Mouse (Mus musculus) urinary bladder, postnatal 14 days (tissue): Measurements from ENCODE around the gene Rab6a.
"Not testable (repeated sequence)": the region's sequence is repeated elsewhere in the genome, so short reads cannot be mapped to it uniquely, and the experiment has no call there.

ENCODE experiments used
- DNase-seq: peaks from one replicate; pipeline ENCODE4 v3.0.0; 2021; ENCODE audit warnings: low spot score

The Rab6a gene

DNA sequence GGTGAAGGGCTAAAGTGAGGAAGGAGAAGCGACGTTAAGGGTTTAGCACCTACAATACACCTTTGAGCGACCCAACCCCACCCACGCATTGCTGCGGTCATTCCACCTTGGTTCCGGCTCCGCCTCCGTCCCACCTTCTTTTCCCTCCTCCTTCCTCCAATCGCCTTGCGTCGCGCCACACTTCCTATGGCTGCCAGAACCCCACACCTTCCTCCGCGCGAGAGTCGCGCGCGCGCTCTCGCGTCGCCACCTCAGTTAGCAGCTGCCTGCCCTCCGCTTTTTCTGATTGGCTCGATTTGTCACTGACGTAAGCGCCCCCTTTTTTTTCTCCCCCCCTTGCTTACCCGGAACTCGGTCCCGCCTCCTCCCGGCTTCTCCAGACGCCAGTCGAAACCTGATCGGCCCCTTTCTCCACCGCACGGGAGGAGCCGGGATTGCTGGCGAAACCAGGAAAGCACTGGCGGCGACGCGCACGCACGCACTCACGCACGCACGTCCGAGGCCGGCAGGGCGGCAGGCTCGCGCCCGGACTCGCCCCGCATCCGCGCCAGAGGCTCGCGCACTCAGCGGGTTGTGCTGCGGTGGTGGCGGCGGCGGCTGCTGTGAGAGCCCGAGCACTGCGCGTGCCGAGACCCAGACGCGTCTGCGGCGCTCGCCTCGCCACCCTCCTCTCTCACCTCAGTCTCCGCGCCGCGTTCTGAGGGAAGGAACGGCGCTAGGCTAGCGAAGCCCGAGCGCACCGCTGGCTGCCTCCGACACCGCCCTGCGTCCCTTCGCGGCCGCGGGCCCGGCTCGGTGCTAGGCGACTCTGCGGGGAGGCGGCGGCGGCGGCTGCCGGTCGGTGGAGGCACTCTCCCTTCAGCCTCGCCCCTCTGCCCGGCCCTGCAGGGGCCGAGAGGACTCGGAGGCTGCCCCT, at the start of gene Rab6a:
Gene Rab6a (plus strand): TSS at position 197 of the 916 bp plus-strand sequence.
- peak; percentile 98 for DNase-seq

DNA sequence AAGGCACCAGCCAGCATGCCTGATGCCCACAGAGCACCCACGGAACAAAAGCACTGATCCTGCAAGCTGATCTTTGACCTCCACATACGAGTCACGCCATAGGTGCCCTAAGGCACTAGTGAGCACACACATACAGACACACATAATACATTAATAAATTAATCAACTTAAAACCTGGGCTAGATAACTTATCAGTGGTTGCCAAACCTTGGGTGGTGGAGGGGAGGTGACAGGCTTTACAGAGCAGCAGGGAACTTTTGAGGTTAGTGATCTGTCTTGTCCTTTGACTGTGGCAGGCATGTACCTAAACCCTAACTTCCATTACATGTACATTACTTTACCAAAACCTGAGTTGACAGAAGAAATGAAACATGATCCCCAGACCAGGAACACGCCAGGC, 47.9 kb upstream of the Rab6a start:
- DNase-seq: no peak

DNA sequence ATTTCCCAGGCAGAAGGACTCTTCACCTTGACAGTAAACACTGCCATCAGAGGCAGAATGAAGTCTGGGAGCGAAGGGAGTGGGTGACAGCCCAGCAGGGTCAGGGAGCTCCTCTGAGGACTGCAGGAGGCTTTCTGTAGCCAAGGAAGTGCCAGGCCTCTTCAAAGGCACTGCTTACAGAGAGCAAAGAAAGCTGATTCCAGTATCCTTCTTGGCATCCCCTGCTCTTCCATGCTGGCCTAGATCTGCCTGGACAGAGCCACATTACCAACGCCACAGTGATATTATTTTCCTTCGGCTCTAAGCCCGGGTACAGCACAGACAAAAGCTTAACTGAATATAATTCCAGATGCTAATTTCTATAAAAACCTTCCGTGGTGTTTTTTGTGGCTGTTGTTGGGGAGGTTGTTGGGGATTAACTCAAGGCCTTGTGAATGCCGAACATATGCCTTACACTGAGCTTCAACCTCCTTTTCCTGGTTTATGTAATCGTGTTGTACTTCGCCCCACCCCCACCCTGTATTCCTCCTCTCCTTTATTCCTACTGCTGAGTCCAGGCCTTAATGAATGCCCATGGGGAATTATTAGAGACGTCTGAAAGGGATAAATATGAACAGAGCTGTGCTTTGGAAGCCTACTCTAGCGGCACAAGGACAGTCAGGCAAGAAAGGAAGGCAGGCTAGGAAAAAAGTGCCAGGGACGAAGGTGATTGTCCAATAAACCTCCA, 45.2 kb upstream of the Rab6a start:
- DNase-seq: no peak

DNA sequence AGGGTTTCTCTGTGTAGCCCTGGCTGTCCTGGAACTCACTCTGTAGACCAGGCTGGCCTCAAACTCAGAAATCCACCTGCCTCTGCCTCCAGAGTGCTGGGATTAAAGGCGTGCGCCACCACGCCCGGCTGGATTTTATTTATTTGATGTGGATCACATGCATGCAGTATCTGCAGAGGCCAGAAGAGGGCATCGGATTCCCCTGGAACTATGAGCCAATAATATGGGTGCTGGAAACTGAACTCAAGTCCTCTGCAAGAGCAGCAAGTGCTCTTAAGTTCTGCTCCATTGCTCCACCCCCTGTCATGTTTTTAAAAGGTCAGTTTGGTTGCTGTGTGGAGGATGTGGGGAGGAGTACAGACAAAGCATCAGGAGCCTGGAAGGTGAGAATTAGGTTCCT, 40.0 kb upstream of the Rab6a start:
- not testable (repeated sequence) for DNase-seq

DNA sequence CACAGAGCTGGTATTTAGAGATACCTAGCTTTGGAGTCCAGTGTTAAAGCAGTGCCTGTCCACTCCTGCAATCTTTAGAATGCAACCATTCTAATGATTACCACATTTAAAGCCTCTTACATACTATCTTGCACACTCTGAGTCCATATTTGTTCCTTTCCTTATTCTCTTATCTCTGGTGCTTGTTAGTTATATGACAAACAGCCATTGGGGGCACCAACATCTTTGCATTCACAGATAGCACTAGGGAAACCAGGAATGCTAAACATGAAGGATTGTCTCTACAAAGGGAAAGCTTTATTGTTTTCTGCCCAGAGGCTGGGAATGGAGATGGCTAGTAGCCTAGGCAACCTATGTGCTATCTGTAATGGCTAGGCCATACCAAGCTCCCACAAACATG, 37.3 kb upstream of the Rab6a start:
- no peak for DNase-seq

DNA sequence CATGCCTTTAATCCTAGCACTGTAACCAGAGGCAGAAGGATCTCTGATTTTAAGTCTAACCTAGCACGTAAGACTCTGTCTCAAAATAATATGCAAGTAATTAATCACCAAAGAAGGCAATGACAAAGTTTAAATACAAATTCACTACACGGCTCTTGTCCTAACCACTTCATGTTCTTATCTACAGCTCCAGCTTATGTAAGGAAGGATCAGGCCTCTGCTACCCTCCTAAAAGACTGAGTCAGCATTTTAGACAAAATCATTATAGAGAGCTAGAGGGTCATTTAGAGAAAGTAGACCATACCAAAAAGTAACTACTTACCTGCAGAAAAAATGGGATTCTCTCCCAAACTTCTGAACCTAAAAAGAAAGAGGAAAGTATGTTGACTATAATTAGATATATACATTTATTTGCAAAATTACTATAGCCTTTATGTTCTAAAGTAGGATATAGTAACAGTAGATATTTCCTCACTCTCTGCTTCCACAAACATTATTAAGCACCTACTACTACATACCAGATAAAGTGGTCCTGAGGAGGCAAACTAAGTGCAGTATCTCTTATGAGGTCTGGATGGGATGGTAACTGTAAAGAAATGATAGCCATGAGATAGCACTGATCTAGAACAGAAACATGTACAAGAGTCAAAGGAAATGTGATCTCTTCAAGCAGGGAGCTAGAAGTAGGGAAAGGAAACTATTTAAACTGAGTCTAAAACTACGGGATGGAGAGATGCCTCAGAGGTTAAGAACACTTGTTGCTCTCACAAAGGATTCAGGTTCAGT, 36.1 kb upstream of the Rab6a start:
- DNase-seq: no peak

DNA sequence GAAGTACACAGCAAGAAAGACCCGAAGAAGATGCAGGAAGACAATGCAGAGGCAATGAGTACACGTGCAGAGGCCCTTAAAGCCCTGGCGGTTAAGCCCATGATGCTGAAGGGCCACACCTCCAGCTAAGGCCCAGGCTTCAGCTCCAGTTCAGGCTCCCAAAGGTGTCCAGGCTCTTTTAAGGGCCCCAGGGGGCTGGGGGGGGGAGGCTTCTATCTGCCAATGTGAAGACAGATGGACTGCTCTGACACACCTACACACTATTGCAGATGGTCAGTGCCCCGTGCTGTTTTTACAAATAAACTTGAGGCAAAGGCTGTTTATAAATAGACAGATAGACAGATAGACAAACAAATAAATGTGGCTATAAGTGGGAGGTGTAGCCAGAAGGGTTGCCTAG, 35.1 kb upstream of the Rab6a start:
- DNase-seq: no peak

DNA sequence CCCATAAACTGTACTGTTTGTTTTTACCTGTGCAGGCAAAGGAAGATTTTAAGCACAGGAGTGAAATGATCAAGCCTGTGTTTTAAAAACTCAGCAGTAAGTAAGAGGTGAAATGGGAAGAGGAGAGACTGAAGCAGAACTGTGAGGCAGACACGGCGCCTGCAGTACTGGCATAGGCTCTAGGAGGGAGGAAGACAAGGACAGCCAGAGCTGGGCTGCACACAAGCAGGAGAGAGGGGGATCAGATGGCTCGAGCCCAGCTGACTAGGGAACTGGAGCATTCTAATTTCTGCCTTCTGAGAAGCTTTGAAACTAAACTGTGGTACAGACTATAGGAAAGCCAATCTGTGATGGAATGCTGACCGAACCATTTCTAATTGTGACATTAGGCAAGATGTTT, 34.5 kb upstream of the Rab6a start:
- DNase-seq: no peak

DNA sequence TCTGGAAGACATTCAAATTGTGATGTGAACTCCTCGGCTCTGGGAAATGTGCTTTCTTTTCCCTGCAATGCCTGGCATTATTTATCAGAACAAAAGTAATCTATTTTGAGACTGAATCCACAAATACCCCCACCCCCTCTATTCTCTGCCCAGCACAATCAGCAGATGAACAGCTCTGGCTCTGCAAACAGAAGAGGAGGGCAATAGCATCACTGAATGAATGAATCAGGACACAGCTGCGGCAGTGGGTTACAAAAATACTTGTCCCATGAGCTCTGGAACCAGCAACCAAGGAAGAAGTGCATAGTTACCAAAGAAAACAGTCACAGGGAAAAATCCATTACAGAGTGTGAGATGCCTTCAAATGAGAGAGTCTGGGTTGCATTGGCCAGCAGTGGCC, 28.4 kb upstream of the Rab6a start:
- no peak for DNase-seq

DNA sequence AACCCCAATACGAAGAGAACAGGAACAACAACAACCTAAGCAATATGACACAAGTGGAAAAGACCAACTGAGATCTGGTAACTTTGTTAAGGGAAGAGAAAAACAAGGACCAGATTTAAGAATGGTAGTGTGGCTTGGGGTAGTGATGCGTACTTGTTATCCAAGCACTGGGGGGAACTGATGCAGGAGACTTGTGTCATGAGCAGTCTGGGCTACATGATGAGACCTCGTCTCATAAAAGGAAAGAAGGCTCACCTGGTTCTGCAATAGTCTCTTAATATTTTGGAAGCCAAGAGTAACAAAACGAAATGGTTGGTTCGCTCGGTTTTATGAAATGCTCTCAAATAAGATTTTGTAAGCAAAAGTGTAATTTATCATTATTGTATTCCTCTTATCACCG, 25.0 kb upstream of the Rab6a start:
- DNase-seq: no peak

DNA sequence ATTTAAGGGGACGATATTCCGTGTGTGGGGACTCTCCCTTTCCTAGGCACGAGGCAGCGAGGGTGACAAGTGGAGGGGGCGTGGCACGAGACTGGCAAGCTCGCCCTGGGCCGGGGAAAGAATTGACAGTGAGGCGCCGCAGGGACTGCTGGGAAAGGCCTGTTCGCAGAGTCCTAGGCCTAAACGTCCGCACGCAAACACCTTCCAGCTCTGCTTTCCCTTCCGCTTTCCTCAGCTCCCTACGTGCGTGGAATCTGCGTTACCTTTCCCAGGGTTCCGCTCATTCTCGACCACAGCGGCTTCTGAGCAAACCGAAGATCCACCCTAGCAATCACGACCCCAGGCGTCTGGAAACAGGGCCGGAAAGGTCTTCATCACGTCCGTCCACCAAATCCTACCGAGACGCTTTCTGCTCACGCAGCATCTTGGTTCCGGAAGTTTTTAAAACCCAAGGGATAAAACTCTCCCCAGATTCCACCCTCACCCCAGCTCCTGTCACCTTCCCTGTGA, 24.4 kb upstream of the Rab6a start:
- peak; percentile 89 for DNase-seq

DNA sequence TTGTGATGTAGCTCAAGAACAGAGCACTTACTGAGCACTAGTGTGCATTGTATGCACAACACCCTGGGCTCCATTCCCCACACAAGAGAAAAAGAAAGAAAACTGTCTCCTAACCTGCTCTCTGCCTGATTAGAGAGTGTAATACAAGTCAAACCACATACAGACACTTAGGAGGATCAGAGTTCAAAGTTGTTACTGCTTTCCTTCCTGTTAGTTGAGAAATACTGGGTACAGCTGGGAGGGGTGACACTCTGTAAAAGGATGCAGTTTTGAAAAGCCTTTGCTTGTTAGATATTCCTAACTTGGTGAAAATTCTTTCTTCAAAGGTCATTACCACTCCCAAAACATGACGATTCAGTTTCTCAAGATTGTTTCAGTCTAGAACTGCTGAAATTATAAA, 17.4 kb upstream of the Rab6a start:
- DNase-seq: no peak

DNA sequence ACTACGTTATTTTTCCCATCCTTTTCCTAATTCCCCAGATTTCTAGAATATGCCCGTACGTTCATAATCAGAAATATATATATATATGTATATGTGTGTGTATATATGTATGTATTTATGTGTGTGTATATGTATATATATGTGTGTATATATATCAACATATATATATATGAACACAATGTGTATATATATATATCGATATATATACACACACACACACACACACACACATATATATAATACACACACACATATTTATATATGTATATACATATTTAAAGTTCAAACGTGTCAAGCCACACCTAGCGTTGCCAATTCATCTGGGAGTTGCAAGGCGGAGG, 16.7 kb upstream of the Rab6a start:
- no peak for DNase-seq

DNA sequence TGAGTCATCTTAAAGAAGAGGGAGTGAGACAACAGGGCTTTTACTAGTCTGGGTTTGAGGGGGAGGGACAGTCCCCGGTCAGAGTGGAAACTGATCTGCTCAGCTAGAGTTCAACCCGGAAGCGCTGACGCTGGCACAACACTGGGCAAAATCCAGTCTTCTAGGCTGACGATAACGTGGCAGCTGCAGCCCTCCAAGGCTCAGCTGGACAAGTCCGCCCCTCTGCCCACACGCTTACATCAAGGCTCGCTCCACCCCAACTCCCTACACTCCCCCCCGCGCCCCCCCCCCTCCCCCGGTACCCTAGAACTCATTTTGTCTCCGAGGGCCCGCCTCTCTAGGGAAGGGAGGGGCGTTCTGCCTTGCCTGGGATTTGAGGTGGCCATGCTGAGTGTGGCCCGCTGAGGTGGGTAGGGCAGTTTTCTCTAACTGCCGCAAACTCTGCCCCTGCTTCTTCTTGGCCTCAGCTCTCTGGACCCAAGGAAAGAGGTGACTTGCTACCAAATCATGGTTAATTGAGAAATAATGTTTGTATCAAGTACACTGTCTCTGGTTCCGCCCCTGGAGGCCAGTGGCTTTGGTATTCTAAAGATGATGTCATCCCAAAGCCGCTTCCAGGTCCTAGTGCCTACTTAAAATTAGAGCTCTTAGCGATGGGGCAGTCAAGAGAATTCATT, 16.2 kb upstream of the Rab6a start:
- DNase-seq: peak; percentile 83

DNA sequence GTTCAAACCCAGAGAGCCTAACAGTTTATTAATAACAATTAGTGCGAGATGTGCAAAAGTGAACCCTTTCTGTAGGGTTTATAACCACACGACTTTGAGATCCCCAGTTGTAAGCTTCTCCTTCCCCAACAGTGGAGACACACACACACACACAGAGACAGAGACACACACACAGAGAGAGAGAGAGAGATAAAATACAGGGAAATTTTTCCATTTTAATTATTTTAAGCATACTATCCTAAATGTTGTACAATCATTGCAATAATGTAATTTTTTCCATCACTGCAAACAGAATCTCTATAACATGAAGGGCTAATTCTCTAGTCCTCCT, 15.7 kb upstream of the Rab6a start:
- DNase-seq: no peak

DNA sequence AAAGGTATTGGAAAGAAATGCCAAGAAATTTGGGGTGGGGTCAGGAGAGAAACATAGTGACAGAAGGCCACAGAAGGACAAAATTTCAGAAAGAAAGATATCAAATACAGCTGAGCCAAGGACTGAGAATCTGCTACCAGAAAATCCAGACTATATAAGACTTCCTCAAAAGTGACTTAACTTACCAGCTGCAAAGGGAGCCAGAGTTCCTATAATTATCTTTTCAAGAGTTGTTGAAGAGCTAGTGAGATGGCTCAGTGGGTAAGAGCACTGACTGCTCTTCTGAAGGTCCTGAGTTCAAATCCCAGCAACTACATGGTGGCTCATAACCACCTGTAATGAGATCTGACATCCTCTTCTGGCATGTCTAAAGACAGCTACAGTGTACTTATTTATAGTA, 13.9 kb upstream of the Rab6a start:
- no peak for DNase-seq

DNA sequence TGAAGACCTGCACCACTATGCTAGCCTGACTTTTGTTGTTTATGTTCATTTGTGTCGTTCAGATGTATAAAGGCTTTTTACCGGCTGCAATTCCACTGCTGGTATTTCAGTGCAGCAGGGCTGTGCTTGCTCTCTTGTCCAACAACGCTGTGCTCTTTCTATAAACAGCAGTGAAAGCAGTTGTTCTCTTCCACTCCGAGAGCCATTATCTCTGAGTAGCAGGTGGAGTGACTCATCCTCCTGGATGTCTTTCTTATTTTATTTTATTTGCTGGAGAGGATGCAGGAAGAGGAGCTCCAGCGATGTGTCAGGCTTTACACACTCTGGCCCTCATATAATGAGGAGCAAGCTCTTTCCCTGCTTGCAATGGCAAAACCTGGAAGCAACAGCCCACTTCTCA, 7.0 kb upstream of the Rab6a start:
- DNase-seq: no peak

DNA sequence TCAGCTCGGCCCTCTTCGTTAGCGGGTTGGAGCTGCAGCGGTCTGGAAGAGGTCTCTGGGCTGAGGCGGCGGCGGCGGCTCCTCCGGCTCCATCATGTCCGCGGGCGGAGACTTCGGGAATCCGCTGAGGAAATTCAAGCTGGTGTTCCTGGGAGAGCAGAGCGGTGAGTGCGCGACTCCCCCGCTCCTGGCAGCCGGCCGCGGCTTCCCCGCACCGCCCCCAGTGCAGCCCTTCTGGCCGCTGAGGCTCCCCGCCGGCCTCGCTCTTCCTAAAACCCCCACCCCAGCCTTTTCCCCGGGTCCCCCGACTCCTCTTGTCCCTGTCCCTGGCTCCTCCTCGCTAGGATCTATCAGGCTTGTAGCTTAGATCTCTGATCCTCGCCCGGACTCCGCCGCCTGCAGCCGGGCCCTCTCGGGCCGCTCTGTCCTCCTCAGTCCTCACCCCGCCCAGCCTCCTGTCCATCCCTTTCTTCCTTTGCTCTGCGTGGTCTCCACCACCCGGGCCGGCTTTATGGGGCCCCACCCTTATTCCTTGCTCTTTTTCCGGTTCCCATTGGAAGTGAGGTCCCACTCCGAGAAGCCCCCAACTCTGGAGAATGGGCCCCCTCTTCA, 1.0 kb downstream of the Rab6a start, which contains the start of gene Mrpl48:
Gene Mrpl48 (minus strand): TSS at position 172 of the 612 bp plus-strand sequence.
- peak; percentile 59 for DNase-seq

DNA sequence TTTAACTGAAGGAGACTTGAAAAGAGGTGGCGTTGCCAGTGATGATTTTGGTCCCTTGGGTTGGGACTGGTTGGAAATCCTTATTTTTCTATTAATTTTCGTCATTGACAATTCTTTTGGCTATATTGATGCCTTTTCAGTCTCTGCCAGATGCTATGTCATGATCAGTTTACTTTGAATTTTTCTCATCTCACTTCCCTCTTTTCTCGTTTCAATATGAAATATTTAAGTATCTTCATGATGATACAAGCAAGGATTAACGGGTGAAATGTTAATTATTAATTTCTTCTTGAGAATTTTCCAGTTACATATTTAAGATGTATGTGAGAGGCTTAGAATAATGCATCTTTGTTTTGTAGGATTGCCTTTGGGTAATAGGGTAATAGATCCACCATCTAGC, 1.7 kb downstream of the Rab6a start:
- no peak for DNase-seq

DNA sequence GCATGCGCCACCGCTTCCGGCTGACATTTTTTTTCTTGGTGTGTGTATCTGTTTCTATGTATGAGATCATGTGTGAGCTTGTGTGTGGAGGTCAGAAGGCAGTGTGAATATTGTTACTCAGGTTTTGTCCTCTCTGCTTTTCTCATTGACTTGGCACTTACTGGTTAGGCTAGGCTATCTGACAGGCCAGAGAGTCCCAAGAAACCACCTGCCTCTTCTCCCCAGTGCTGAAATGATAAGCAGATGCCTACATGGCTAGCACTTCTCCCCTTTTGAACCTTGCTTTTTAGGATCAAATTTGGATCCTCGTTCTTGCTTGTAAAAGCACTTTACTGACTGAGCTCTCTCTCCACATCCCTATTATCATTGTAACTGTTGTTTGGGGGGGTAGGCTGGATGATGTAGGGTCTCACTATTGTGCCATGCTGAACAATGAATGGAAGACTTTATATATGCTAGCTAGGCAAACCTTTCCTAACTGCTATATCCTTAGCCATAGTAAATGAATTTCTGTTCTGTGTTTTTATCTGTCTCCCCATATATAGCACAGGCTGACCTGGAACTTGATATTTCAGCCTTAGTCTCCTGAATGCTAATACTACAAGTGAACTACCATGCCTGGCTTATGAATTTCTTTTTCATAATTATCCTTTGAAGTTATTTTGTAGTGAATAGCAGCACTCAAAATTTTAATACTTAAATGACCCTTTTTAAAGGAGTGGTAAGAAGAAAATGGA, 9.1 kb downstream of the Rab6a start:
- no peak for DNase-seq

DNA sequence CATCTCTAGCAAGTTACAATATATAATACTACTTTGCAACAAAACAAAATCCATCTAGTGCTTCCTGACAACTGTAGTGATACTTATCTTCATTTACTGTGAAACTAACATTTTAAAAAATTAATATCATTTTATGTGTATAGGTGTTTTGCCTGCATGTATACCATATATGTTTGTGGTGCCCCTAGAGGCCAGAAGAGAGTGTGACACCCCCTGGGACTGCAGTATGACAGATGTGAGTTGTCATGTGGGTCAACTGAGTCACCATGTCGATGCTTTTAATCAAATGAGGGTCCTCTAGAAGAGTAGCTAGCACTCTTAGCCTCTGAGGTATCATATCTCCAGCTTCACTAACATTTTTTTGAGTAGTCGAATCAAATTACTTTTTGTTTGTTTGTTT, 15.1 kb downstream of the Rab6a start:
- DNase-seq: no peak
